Mouse (Mus musculus): Measurements from ENCODE around the gene Rgs3.

Rgs3 gene

DNA sequence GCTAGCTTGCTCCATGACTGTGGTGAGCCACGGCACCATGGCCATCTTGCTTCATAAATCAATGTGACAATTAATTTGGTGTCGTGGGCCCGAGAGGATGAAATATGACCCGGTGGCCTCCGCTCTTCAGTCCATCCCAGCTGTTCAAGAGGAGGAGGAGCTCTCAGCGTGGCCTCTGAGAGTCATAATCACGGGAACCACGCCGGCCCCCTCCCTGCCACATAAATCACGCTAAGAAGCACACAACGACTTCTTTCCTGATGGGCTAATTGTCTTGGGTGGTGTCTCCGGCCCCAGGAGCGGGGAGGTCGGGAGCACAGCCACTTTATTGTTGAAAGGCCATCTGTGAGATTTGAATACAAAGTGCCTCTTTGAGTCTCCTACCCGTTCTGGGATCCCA is 99.6 kb downstream of the Rgs3 start:
- no peak for DNase-seq (ENCODE audit: low spot score)

DNA sequence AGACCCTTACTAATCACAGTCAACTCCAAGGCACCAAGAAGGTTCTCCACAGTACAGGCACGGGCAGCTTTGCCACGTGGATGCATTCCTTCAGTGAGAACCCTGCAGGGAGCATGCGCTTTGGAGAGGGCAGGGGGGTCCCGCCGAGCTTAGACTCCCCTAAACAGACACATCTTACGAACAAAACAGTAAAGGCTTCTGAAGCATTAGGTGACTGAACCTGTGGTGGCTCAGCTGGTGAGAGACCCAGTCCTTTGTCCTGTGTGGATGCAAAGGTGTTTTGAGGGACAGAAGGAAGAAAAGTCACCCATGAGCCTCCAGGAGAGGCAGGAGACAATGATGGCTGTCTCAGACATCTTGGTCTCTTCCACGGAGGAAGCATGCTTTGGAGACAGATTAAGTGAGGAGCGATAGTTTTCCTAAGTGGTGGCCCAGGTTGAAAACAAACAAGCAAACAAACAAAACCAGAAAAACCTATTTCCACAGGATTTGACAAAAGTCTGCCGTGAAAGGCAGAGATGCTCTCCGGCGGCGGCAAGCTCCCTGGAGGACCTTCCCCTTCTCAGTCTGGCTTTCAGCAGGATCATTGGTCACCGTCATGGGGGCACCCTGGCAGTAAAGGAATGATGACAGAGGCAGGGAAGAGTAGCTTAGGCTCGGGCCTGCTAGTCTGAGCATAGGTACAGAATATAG is 100.4 kb downstream of the Rgs3 start:
- no peak for DNase-seq (ENCODE audit: low spot score)

DNA sequence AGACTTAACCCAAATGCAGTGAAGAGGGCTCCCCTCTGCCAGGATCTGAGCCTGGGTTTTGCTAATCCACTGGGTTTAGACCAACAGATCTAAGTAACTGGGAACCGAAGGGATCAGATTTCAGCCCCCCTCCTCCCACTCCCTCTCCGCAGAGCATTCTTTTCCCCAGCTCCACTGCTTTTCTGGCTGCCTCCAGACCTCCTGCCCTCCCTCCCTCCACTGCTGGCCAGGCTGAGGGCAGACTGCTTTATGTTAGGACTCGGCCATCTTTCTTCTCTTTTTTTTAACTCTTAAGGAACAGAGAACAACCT is 100.9 kb downstream of the Rgs3 start:
- DNase-seq (ENCODE audit: low spot score), result no peak

DNA sequence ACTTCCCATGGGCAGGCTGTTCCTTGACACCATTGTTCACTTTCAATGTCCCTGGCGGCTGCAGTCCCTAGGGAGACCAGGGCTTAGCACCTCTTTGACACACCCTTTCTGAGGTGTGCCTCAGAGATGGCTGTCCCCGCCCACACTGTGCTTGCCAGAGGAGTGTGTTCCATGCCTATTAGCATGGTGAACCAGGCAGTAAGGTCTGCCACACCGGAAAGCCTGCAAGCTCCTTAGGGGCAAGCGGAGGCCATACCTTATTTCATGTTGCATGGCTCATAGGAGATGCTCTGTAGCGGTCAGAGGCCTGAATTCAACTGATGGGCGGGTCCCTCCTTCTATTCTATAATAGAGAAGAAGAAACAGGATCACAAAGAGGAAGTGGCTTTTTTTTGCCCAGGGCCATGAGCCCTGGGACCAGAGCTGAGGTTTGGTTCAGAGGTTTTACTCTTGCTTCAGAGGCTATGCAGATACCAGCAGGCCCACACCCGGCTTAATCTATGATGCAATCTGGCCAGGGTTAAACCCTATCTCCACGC is 101.7 kb downstream of the Rgs3 start:
- peak; percentile 51 for DNase-seq (ENCODE audit: low spot score)

DNA sequence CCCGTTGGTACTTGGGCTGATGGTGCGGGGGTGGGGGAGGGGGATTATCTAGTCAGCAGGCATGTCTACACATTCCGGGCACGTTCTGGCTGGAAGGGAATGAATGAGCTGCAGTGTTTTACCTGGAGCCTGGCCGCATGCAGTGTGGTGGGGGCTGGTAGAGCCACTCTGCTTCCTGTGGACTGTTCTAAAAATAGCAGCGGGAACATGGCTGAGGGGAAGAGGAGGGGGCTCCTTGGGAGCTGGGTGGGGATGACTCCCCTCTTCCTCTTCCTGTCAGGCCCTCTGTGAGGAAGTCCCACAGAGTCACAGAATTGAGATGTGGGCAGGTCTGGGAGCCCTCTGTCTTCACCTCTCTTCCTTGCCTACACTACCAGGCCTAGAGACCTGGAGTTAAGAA is 103.7 kb downstream of the Rgs3 start:
- DNase-seq (ENCODE audit: low spot score), result peak; percentile 31

DNA sequence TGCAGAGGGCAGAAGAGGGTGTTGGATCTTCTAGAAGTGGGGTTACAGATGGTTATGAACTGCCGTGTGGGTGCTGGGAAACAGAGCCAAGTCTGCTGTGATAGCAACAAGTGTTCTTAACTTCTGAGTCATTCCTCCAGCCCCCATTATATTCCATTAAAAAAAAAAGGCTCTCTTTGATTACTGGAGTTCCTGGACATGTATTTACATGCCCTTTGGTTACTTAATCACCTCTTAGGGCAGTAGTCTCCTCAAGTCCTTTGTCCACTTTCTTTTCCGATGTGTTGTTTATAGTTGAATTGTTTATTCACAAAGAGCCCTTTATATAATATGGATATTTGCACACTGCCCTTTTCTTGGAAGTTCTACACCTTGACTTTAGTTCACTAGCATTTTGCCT is 106.2 kb downstream of the Rgs3 start:
- DNase-seq (ENCODE audit: low spot score), result no peak

DNA sequence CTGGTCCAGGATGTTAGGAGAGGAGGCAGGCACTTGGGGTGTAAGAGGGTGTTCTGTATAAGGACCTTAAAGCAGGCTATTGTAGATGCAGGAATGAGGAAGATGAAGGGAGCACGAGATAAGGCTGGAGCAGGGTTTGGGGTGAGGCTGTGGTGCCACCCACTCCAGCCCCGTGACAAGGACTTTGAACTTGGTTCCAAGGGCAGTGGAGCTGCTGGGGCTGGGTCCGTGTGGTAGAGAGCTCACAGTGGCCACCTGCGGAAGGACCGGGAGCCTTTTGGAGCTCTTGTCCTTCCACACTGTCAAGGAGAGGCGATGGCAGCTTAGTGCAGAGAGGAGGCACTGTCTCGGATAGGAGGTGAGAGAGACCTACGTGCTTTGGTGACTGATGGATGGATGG is 109.0 kb downstream of the Rgs3 start:
- no peak for DNase-seq (ENCODE audit: low spot score)

DNA sequence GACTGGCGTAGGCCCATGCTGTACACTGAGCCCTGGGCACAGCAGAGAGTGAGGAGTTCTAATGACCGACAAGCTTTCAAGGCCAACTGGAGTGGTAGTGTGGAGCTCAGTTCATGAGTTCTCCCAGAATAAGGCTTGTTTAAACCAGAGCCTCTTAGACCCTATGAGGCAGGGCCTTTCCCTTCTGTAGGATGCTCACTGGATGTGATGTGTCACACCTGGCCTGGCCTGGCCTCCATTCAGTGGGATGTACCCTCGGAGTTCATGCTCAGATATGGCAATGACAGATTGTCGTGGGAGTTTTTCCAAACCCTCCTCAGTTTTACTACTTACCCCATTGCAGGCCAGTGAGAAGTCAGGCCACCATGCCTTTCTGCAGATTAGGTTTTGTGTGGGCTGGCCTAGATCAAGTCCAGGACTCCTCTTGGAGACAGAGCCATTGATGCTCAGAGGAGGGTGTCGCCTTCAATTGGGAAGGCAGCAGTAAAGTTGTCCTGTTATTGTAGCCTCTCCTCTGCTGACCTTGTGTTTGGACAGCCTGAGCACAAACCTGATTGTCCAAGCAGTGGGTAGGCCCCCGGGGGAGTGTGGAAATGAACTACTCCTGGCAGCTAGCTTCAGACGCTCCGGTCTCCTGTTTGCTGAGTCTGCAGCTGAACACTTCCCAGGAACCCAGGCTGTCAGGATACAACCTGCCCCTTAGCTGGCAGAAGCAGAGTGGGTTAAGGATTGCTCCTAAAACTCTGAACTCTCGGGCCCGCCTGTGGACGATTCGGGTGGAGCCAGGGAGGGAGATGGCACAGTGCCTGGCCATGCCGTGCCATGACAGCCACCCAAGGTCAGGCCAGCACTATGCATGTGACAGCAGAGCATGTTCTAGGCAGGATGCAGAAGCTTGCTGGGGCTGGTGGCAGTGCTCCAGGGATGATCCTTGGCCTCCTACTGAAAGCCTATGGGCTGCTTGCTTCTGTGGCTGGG is 109.7 kb downstream of the Rgs3 start:
- no peak for DNase-seq (ENCODE audit: low spot score)

DNA sequence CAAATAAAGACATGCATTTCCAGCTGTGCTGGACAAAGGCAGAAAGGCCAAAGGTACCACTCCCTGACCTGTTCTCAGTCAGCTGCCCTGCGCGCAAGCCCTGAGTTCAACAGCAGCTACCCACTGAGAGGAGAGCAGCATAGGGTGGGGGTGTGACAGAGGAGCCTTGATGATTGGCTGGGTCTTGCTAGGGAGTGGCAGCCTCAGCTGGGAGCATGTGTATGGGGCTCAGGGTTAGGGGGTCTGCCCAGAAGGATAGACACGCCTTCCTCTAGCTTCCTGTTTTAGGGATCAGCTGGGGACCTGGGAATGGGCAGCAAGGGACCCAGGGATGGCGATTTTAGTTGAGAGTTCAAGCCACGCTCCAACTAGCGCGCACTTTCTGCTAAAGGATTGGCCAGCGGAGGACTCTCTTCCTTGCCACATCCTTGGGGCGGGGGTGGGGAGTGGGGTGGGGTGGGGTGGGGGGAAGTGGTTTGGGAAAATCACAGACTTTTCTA is 113.9 kb downstream of the Rgs3 start:
- no peak for DNase-seq (ENCODE audit: low spot score)

DNA sequence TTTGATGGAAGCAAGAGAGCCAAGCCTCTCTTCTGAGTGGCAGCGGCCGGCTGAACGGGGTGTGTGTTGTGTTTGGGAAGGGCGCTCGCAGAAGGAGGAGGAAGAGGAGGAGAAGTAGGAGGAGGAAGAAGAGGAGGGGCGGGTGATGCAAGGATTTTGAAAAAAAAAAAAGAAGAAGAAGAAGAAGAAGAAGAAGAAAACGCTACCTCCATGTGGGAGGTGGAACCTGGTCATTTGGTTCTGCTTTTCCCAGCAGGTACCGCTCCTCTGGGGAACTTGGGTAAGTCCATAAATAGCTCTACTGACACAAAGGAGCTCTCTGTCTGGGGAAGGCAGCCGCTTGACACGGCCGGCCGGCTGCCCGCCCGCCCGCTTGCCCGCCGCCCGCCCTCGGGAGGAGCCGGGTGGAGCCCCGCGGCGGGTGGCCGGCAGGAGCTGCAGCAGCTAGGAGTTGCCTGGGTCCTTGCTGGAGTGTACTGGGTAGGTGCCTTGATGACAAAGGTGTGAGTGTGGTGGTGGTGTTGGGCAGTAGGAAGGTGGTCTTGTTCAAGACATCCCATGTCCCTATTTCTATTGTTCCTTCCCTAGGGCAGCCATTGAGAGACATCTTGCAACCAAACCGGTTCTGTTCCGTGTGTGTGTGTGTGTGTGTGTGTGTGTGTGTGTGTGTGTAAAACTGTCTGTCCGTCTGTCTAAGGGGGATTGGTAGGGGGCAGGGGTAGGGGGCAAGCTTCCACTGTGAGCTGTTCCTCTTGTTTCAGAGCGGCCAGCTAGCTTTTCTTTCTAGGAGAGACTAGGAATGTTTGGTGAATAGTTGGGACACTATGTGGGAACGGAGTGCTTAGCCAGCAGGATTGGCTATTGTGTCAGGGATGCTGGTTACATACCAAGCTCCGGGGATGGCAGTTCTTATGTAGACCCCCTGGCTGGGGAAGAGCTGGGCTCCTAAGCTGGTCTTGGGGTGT is 114.7 kb downstream of the Rgs3 start:
- no peak for DNase-seq (ENCODE audit: low spot score)

DNA sequence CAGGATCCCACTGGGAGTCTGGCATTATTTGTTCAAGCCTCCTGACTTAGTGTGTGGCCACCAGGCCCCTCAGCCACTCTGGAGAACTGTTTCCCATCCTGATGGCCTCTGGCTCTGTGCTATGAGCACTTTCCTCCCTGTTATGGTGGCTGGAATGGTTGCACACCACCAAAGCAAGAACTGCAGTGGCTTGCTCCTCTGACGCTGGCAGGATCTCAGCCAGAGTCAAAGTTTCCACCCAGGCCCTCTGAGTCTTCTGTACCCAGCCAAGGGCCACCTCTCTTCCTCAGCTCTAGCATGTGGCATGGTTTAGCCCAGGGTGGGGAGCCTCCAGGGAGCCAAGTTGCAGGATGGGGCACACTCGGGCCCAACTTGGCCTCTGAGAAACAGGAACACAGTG is 115.7 kb downstream of the Rgs3 start:
- DNase-seq (ENCODE audit: low spot score), result no peak

DNA sequence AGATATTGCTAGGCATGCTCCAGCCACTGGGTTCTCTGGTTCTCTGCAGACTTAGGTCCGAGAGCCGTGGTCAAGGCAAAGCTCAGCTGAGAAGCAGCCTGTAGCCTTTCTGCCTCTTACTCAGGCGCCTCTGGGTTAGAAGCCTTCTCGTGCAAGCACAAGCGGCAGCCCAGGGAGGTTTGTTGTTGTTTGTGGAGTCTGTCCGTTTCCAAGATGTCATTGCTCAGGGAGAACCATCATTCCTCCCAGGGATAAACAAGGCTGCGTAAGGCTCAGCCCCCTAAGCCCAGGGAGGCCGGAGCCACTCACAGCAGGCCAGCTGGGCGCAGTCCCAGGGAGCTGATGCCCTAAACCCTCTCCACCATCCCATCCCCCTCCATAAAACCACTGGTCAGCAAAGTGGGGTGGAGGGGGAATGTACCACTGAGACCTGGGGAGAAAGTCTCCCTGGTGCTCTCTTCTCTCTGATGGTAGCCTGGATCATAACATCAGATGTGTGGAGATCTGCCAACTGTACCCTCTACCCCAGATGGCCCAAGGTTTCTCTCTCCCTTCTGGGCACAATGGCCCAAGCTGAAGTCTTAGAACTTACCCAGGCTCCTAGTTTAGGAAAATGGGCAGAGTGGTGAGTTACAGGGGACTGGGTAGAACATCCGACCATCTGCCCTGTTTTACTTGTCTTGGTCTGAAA is 117.5 kb downstream of the Rgs3 start:
- no peak for DNase-seq (ENCODE audit: low spot score)

DNA sequence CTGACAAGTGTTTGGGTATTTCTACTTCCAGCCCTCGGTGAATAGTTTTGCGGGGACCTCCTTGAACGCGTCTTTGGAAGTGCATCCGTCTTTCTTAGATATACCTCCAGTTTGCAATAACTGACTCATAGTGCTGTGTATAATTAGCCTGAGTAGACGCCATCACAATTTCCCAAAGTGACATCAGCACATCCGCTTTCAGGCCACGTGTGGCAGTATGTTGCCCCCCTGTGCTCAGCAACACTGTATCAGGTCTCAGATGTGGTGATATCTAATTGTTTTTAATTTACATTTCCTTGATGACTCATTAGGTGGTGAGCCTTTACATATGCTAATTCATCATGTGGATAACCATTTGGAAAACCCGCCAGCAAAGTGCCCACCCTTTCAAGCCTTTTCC is 119.5 kb downstream of the Rgs3 start:
- peak; percentile 15 for DNase-seq (ENCODE audit: low spot score)

DNA sequence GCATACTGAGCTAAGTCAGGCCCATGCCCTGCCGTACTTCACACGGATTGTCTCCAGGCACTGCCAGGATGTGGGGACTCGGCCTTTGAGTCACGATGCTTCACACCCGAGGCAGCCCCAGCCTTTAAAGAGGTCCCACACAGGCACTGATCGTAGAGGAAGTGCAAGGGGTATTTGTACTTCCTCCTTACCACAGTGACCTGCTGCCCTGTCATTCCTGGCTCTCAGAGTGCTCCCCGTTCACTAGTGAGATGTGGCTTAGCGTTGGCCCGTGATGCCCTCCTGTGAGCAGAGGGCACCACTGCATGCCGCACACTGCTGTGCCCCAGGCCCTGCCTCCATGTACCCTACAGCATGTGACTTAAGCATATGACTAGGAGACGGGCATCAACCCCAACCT is 121.8 kb downstream of the Rgs3 start:
- DNase-seq (ENCODE audit: low spot score), result peak; percentile 68

DNA sequence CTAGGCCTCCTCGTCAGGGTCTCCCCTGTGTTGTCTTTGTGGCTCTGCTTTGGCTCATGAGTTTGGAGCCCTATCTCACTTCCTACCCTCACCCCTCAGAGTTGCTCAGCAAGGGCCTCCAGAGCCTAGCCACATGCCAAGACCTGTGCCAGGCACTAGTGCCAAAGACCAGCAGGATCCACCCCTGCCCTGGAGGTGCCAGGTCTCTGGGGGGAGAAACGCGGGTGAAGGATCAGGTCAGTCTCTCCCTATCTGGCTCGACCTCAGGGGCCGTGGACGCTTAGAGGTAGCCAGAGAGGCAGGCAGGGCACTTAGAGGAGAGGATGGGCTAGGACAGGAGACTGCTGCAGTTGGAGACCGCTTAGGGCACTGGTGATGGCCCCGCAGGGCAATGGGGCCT is 122.7 kb downstream of the Rgs3 start:
- no peak for DNase-seq (ENCODE audit: low spot score)

DNA sequence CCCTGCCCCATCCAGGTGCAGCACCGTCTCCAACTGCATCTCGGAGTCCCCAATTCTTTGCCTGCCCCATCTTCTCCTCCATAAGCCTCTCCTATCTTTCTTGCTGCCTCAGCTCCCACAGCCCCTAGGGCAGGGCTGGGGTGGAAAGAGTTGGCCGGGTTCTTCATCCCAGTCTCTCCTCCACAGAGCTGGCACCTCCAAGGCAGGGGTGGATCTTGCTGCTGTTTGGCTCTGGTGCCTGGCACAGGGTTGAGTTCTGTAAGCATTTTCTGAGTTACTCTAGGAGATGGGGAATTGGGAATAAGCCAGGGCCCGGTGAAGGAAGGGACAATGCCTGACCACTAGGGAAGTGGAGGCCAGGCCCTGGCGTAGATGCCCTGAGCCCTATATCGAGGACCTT is 123.5 kb downstream of the Rgs3 start:
- DNase-seq (ENCODE audit: low spot score), result no peak

DNA sequence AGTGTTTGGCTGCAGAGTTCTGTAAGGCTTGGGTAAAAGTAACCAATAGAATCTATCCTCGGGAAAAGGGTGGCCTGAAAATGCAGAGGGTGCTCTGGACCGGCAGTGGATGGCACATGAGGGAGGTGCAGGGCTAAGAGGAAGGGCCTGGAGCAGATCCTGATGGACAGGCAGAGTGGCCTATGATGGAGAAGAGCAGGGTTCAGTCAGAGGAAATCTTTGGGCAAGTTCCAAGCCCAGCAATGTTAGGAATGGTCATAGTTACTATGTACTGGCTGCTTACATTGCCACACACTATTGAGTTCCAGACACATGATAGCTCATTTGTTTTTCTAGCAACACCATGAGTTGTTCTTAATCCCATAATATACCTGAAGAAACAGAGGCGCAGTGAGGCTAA is 124.7 kb downstream of the Rgs3 start:
- no peak for DNase-seq (ENCODE audit: low spot score)

DNA sequence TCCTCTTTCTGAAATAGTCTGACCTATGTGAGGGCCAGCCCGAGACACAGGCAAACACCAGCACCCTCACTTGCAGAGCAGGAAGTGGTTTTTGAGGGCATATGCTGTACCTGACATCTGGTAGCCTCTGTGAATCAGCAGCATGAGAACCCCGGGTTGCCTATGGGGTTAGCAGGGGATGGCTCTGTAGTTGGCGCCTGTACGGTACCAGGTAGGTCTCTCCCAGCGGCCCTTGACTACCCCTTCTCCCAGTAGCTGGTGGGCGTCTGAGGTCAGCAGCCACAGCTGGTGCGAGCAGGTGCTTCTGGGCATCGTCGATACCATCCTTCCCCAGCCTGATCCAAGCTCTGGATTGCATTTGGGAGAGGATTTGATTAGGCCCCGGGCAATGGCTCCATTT is 125.6 kb downstream of the Rgs3 start:
- DNase-seq (ENCODE audit: low spot score), result peak; percentile 76

DNA sequence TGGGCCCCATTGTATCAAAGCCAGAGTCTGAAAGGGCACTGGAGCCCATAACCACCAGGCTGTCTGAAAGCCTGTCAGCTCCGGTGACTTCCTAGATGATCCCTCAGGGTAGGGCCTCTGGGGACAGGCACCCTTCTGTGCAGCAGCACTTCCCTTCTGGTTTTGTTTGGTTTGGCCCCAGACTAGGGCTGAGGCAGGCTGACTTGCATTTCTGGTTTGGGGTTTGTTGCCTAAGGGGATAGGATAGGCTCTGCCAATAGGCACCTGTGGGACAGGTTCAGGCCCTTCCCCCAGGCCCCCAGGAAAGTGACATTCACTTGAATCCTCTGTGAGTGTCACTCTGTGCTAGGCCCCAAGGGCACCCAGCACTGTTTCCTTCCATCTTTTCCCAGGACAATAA is 127.1 kb downstream of the Rgs3 start:
- peak; percentile 22 for DNase-seq (ENCODE audit: low spot score)

DNA sequence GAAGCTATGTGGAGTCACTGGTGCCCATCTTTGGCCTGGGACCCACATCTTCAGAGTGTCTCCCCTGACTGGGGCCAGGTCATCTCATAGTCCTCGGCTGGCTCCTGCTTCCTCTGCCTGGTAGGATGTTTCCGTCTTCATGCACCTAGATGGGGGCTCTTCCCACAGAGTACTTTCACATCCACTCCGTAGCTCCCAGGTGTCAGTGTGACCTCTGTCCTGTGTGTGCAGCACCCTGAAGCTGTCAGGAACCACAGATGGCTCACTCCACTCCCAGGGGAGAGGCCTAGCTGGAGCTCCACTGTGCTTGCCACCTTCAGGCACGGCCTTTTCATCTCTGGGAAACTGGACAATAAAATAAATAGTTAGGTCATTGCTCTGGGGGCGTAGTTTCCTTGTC is 128.5 kb downstream of the Rgs3 start:
- DNase-seq (ENCODE audit: low spot score), result no peak

DNA sequence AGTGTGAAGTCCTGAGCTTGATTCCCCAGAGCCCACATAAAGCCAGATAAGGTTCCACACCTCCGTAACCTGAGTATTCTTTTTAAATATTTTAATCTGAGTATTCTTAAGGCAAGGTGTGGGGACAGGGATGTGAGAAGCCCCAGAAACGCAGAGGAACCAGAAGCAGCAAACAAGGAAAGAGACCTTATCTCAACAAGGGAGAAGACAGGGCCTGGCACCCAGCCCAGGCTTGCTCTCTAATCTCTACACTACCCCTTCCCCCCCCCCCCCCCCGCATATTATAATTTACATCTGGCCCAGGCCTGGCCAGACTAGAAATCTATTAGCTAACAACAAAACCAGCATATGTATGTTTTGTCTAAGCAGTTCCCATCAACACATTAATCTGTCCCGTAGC is 131.3 kb downstream of the Rgs3 start:
- DNase-seq (ENCODE audit: low spot score), result no peak

Measured in T-cell, adult 2 months (primary cell).